Mouse (Mus musculus) embryo, embryonic 9.5 days (tissue): Measurements from ENCODE around the gene Olfr894.
"Not testable (repeated sequence)": the region's sequence is repeated elsewhere in the genome, so short reads cannot be mapped to it uniquely, and the experiment has no call there.

ENCODE experiments used
- DNase-seq: peaks from one replicate; pipeline ENCODE4 v3.0.0-alpha.2; 2017; ENCODE audit errors: extremely low spot score

The Olfr894 gene

DNA sequence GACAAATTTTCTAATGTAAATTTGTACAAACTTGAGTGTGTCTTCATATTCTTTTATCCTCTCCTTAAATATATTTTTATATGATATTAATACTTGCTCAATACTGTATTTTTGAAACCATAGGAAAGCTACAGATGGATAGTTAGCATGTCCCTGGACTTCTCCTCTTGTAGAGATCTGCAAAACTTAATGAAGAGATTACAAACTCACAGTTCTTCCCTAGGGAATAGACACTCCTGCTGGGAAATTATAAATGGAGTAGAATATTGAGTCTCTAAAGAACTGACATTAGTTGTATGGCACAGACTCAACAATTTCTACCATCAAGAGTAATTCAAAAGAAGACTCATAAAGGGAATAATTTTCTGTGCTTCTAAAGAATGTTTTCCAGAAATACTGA is at the start of gene Olfr894:
Olfr894 (plus strand) TSS at position 301 of the 400 bp plus-strand sequence.
- DNase-seq: no peak

DNA sequence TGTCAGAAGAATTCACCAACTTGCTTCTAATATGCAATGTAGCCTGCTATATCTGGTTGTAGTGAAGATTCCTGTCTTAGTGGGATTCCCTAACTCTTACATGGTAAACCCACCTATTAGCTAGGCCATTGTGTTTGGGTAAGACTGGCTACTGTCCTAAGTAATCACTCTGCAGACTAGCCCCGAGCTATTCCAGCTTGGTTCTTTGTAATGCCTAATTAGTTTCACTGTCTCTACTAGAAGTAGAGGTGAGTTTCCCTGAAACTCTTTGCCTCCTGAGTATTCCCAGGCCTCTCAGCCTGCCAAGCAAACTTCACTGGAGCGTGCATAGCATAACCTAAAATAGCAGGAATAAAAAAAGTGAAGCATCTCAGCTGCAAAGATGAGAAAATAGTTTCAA is 49.5 kb upstream of the Olfr894 start:
- not testable (repeated sequence) for DNase-seq

DNA sequence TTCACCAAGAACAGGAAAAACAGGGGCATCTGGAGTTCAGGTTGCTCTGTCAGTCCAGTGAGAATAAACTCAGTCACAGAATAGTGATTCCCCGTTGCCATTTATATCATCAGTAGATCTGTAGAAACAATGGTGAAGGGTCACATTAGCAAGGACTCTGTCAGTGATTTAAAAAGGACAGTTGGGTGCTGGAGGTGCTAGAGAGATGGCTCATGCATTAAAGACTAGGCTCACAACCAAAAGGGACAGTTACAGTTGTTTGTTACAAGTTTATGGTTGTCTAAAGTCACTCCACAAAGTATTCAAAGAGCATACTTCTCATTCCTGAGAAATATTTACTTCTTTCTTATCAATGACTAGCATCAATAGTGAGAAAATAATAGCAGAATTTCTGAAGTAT is 37.1 kb upstream of the Olfr894 start, which contains the start of gene Olfr891:
Olfr891 (minus strand) TSS at position 101 of the 400 bp plus-strand sequence.
- no peak for DNase-seq

DNA sequence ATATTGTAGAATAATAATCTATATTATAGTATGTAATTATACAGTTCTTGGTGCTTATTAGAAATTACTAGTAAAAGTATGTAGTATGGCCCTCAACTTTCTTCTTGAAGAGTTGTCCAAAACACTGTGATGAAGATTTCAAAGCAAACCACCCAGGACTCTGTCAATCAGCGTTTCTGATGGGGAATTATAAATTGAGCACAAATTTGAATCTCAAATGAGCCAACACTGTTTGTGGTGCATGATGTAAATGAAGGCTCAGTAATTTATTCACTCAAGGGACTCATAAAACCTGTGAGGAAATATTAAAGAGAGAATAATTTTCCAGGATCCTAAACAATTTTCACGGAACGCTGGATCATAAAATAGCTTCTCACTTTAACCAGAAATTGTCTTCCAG is 9.8 kb upstream of the Olfr894 start, which contains the start of gene Olfr893:
Olfr893 (plus strand) TSS at position 301 of the 400 bp plus-strand sequence.
- DNase-seq: no peak

DNA sequence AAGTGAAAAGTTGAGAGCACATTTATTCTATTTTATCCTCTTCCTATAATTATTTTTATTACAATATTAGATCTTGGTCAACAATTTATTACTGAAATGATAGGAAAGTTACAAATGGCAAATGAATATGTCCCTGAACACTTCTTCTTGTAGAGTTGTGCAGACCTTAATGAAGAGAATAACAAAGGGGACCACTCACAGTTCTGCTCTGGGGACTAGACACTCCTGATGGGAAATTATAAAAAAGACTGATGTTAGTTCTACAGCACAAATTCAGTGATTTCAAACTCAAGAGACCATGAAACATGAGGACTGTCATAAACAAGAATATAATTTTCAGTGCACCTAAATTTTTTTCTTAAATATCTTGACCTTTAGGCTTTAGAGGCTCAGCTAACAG is 34.6 kb downstream of the Olfr894 start, which contains the start of gene Olfr143:
Olfr143 (plus strand) TSS at position 301 of the 400 bp plus-strand sequence.
- DNase-seq: no peak

DNA sequence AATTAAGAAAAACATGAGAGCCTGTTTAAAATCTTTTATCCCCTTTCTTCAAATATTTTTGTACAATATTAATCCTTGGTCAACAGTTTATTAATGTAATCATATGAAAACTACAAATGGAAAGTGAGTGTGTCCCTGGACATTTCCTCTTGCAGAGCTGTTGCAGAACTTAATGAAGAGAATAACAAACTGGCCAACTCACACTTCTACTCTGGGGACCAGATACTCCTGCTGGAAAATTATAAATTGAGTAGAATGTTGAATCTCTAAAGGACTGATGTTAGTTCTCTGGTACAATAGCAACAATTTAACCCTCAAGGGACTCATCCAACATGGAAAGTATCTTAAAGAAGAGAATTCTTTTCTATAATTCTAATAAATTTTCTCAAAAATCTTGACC is 49.7 kb downstream of the Olfr894 start, which contains the start of gene Olfr895:
Olfr895 (plus strand) TSS at position 301 of the 400 bp plus-strand sequence.
- DNase-seq: no peak
